Mouse (Mus musculus) monocyte, adult 2 months (primary cell): Measurements from ENCODE around the gene Cbll1.

Experiments
- DNase-seq, 2 experiments: peaks; one replicate each; pipeline ENCODE4 v3.0.0; 2022; ENCODE audit warnings: low spot score in 2 of 2, low read depth in 1 of 2

Gene Cbll1

DNA sequence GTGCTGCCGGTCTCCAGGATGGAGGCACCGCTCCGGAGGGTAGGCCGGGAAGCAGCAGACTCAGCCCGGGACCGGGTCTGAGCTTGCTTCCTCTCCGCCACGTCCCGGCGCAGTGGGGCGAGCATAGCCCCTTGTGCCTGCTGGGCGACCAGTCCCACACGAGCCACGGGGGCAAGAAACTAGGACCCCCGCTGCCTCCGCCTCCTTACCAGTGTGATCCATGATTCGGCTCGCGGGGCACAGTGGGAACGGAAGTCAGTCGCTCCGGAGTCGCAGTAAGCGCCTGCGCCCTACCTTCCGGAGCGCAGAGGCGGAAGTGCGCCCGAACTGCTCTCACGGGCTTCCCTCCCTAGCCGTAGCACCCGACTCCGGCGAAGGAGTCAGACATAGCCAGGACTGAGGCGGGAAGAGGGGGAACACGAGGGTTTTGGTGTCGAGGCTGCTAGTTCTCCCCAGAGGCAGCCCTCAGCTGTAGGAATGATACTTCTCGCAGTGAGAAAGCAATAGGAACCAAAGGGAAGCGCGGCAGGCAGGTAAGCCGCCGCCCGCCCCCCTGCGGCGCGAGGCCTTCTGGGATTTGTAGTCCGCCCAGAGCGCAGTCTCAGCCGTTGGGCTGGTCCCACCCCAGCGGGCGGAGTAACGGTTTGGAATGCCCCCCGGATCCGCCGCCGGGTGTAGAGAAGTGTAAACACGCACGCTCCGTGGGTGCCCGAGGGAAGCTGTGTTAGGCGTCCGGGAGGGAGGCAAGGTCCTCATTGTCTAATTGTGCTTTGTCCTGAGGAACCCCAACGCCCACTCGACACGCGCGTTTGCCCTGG is at the start of gene Cbll1:
Gene Cbll1 (minus strand): TSS at position 303 of the 818 bp plus-strand sequence.
- DNase-seq: peak; percentile 81 to 91

GRCm38 (mm10) chr12:31546061-31546460 is 46.6 kb upstream of the Cbll1 start:
- DNase-seq: no peak

GRCm38 (mm10) chr12:31545219-31545618 is 45.8 kb upstream of the Cbll1 start:
- no peak for DNase-seq

DNA sequence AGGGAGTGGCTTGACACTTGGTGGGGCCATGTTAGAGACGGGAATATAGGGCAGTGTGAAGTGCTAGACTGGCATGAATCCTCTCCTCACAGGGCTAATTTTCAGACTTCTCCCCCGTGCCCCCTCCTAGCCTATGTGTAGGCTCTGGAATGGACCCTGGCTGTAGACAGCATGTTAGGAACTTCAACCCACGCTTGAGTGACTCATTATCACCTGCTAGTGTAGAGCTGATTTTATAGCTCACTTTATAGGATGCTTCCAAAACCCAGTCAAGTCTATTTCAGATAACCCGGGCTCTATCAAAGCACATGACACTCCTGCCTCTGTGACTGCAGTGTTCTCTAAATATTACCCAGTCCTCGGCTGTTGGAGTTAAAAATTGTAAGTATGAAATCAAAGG is 42.1 kb upstream of the Cbll1 start:
- DNase-seq: no peak

DNA sequence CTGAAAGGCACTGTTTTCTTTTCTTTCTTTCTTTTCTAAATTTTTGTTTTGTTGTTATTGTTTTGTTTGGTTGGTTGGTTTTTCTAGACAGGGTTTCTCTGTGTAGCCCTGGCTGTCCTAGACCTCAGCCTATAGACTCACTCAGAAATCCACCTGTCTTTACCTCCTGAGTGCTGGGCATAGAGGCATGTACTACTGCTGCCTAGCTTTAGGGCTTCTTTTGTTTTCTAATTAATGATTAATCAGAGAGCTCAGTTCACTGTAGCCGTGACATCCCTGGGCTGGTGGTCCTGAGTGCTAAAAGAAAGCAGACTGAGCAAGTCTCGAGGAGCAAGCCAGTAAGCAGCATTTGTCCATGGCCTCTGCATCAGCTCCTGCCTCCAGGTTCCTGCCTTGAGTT is 40.4 kb upstream of the Cbll1 start:
- DNase-seq: no peak

GRCm38 (mm10) chr12:31537515-31538230 is 38.3 kb upstream of the Cbll1 start:
- no peak for DNase-seq

- no peak for DNase-seq
Measured at GRCm38 (mm10) chr12:31534060-31534843, 34.8 kb upstream of the Cbll1 start.

DNA sequence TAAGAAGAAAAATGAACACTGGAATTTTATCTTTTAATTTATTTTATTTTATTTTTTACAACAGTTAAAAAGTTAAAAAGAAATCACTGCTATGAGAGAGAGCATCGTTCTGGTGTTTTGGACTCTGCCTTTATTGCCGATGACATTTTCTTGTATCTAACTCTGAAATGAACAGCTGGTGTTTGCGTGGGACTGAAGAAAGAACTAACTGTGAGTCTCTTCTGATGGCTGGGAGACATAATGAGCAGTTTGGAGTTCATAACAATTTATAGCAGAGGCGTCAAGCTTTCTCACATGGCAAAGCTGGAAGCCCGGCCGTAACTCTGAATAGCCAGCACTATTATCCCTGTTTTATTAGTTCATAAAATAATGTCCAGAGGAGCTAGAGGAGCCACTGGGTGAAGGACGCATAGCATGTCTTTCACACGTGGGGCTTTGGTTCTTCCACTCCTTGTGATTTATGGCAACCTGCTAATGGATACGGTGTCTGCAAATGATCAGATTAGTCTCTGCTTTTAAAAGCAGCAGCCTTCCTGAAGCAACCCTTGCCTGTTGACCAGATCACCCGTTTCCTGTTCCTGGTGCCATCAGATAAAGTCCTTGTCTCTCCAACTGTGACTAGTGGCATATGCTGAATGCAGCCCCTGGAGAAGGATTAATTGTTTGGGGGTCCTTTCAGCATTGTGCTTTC is 33.9 kb upstream of the Cbll1 start:
- no peak for DNase-seq

DNA sequence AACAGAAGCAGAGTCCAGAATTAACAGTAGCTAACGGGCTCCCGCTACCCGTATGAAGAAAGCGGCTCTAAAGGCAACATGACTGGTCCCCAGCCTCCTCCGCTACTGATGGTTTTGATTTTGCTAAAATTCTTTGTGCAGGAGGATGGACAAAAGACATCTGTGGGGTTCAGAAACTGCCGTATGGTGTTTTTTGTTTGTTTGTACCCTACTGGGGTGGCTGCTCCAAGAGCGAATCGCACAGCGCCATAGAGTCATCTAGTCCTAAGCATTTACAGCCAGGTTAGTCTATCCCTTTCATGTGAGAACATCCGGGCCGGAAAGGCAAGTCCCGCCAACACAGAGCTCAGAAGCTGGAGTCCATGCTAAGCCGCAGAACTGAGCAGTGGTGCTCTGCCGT is 32.6 kb upstream of the Cbll1 start:
- DNase-seq: no peak

DNA sequence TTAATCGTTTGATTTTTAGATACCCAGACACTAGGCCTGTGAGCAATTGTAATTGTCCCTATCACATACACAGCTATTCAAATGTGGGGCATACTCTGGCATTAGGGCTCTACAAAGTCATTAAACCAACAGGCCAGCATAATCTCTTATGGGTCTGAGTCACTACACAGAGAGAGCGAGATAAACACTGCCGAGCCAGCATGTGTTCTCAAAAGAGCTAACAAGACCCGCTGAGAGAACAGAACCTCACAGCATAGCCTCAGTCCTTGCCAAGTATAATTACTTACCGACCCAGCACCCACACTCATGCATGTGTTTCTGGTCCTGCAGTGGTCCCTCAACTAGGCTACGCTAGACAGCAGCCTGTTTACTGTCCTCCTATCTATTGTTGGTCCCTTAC is 28.0 kb upstream of the Cbll1 start:
- DNase-seq: no peak

DNA sequence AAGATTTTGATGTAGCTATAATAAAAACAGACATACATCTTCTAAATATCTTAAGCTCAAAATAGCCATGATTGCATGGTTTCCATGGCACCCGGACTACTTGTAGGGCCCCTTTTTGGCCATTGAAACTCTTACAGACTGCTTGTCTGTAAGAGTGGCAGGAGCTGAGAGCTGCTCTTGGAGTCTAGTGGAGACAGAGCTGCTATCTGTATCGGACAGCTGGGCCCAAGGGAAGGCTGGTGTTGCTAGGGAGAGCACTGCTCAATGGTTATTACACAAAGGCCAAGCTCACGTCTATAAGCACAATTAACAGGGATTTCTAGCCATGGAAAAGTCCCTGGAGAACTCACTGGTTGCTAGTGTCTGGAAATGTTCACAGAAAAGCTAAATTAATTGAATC is 22.0 kb upstream of the Cbll1 start:
- no peak for DNase-seq

GRCm38 (mm10) chr12:31520119-31520518 is 20.7 kb upstream of the Cbll1 start:
- DNase-seq: no peak

GRCm38 (mm10) chr12:31513724-31514503 is 14.5 kb upstream of the Cbll1 start:
- DNase-seq: no peak

DNA sequence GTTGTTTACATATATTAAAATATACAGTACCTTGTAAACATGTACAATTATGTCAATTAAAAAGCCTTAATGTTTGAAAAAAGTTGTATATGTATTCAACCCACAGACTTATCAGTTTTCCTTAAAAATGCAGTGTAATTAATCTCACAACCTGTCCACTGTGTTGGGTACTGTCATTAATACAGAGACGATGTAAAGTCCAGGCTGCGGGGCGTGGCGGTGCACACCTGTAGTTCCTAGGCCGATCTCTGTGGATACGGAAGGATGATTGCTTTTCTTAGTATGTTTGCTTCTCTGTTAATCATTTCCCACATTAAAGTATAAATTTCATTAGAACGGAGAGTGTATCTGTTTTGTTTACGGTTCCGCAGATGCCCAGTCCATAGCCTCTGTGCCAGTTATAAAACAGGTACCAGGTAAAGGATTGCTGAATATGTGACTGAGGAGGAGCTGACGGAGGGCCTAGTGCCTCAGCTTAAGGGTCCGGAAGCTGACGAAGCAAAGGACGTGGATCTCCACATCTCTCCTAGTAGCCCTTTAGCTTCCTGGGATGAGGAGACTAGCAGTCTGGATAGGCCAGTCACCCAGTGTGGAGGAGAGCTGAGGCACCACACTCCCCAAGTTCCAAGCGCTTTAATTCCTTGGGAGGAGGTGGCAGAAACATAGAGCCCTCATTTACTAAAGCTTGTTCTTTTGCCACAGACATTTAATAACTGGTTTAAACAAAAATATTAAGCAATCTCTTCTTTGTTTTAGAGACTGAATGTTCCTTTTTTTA is 13.4 kb upstream of the Cbll1 start:
- no peak for DNase-seq

GRCm38 (mm10) chr12:31511218-31511617 is 11.8 kb upstream of the Cbll1 start:
- no peak for DNase-seq

DNA sequence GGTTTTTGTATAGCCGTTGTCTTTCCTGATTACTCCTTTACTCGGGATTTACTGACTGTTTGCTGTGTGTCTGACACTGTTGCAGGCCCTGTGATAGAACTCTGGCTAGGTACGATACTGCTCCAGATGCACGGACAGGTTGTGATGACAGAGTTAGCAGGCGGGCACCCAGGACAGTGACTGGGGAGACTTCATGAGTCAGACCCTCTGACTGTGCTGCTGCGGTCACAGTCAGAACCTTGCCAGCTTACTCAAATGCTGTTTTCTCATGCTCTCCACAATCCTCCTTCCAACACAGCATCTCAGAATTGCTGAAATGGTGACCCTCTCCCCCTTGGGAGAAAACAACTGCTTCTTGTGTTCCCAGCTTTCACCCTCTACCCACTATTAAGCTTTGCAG is 9.1 kb upstream of the Cbll1 start:
- DNase-seq: no peak

- DNase-seq: no peak
Measured at GRCm38 (mm10) chr12:31507718-31508364, 8.4 kb upstream of the Cbll1 start.

DNA sequence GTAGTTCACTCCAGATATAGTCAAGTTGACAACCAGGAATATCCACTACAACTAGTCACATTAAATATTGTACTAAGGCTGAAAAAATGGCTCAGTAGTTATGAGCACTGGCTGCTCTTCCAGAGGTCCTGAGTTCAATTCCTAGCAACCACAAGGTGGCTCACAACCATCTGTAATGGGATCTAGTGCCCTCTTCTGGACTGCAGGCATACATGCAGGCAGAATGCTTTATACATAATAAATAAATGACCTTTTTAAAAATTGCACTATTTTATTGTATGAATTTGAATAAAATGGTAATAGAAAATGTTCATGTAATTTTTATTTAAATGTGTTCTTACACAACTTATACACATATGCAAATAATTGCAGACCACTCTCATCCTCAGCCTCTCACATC is 3.8 kb upstream of the Cbll1 start:
- no peak for DNase-seq

- no peak for DNase-seq
Measured at GRCm38 (mm10) chr12:31501266-31501665, 1.9 kb upstream of the Cbll1 start.
